Mouse (Mus musculus) central nervous system, embryonic 11.5 days (tissue): Measurements from ENCODE around the gene Prkra. TPM values are rescaled to one million over a fixed set of nuclear protein-coding genes. Genes with fewer than 3 reads are reported as not detected.

Experiments
- polyA plus RNA-seq: library from polyadenylated mRNA; depleted of rRNA; stranded (reverse); fragments of >200 nt; gene quantifications from 2 replicates; pipeline ENCODE4 v1.2.3, GENCODE M21; 2012; rRNA removed

Prkra gene
- polyA plus RNA-seq, result 52.6 and 78.3 TPM in 2 replicates

DNA sequence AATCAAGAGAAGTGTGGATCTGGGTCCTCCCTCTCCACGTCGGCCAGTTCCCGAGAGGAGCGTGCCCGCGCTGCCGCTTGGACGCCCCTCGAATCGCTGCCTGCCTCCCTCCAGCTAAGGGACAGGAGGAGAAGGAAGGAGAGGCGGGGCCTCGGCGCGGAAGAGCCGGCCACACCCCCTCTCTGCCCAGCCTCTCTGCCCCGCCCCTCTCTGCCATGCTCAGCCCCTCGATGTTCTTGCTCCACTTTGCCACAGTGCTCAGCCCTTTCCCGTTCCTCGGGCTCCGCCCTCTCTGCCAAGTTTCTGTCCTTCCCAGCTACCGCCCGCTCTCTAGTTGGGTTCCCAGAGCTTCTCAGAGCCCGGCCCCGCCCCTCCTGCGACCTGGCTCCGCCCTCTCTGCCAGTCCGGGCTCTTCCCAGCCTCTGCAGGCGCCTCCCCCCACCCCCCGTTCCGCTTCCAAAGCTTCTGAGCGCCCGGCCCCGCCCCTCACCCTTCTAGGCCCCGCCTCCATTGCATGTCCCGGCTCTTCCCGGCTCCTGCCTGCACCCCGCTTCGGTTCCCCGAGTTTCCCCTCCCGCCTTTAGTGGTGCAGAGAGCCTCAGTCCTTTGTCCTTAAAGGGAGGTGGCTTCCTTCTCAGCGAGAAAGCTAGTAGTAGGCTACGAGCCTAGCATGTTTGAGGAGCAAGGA lies at the start of gene Prkra, which contains the start of gene Pjvk:
TSS of gene Prkra (minus strand) at position 133 of the 688 bp plus-strand sequence.
TSS of gene Pjvk (plus strand) at position 594 of the 688 bp plus-strand sequence.

GRCm38 (mm10) chr2:76674725-76675427 lies 27.1 kb upstream of the Prkra start, which contains the start of gene Plekha3:
TSS of gene Plekha3 (plus strand) at chr2:76675281.

GRCm38 (mm10) chr2:76672966-76673392 lies 25.2 kb upstream of the Prkra start, which contains the start of gene Fkbp7:
TSS of gene Fkbp7 (minus strand) at chr2:76673116.

Other genes starting within 250 kb of the Prkra start
- gene Osbpl6, start 241.5 kb downstream of the Prkra start, polyA plus RNA-seq, result 4.8 and 8.3 TPM in 2 replicates
- gene Pjvk, start 461 bp upstream of the Prkra start, polyA plus RNA-seq, result 0.68 and 0.72 TPM in 2 replicates
- gene Fkbp7, start 25.1 kb upstream of the Prkra start, polyA plus RNA-seq, result 18.3 and 32.3 TPM in 2 replicates
- gene Plekha3, start 27.3 kb upstream of the Prkra start, polyA plus RNA-seq, result 13.7 and 17.0 TPM in 2 replicates